Mouse (Mus musculus): ENCODE measurements around the gene St6gal2.
A peak's percentile ranks its signal among the peaks of the same experiment; 100 is the strongest.

St6gal2 gene

GRCm38 (mm10) chr17:55445250-55446184, at the start of gene St6gal2:
Gene St6gal2, plus strand, starts transcription at chr17:55445382.
- DNase-seq (ENCODE audit: low read depth, low spot score): peak; percentile 78

- DNase-seq (ENCODE audit: low read depth, low spot score): no peak
These were observed 39.1 kb upstream of the St6gal2 start for GRCm38 (mm10) chr17:55406043-55406442.

- DNase-seq (ENCODE audit: low read depth, low spot score): no peak
These were observed 28.7 kb upstream of the St6gal2 start for GRCm38 (mm10) chr17:55416519-55416918.

- no peak for DNase-seq (ENCODE audit: low read depth, low spot score)
These were observed 974 bp downstream of the St6gal2 start for GRCm38 (mm10) chr17:55446185-55446527.

- DNase-seq (ENCODE audit: low read depth, low spot score): no peak
These were observed 1.5 kb downstream of the St6gal2 start for GRCm38 (mm10) chr17:55446698-55447097.

GRCm38 (mm10) chr17:55450943-55451342, 5.8 kb downstream of the St6gal2 start:
- DNase-seq (ENCODE audit: low read depth, low spot score): no peak

- no peak for DNase-seq (ENCODE audit: low read depth, low spot score)
These were observed 9.3 kb downstream of the St6gal2 start for GRCm38 (mm10) chr17:55454487-55454886.

GRCm38 (mm10) chr17:55460187-55460586, 15.0 kb downstream of the St6gal2 start:
- no peak for DNase-seq (ENCODE audit: low read depth, low spot score)

- DNase-seq (ENCODE audit: low read depth, low spot score): no peak
These were observed 22.4 kb downstream of the St6gal2 start for GRCm38 (mm10) chr17:55467579-55467978.

GRCm38 (mm10) chr17:55468963-55469362, 23.8 kb downstream of the St6gal2 start:
- no peak for DNase-seq (ENCODE audit: low read depth, low spot score)

- DNase-seq (ENCODE audit: low read depth, low spot score): no peak
These were observed 30.8 kb downstream of the St6gal2 start for GRCm38 (mm10) chr17:55475974-55476373.

- peak; percentile 19 for DNase-seq (ENCODE audit: low read depth, low spot score)
These were observed 32.2 kb downstream of the St6gal2 start for GRCm38 (mm10) chr17:55477361-55477760.

GRCm38 (mm10) chr17:55479367-55479766, 34.2 kb downstream of the St6gal2 start:
- no peak for DNase-seq (ENCODE audit: low read depth, low spot score)

GRCm38 (mm10) chr17:55484108-55484870, 39.1 kb downstream of the St6gal2 start:
- peak; percentile 5 for DNase-seq (ENCODE audit: low read depth, low spot score)

GRCm38 (mm10) chr17:55531872-55532271, 86.7 kb downstream of the St6gal2 start:
- no peak for DNase-seq (ENCODE audit: low read depth, low spot score)

- DNase-seq (ENCODE audit: low read depth, low spot score): no peak
These were observed 103.3 kb downstream of the St6gal2 start for GRCm38 (mm10) chr17:55548476-55548875.

- no peak for DNase-seq (ENCODE audit: low read depth, low spot score)
These were observed 116.6 kb downstream of the St6gal2 start for GRCm38 (mm10) chr17:55561774-55562173.

All from ZHBTc4 (cell line).